Mouse (Mus musculus) hindbrain, postnatal 0 days (tissue): ENCODE results near the gene Dst. TPM values are rescaled to one million over a fixed set of nuclear protein-coding genes. Genes with fewer than 3 reads are reported as not detected.

Experiments used
- ATAC-seq: fragments of 200-750 bp; cut with Nextera tagmentation; 2 replicates; pipeline ENCODE4 v1.8.0; 2017; ENCODE audit warnings: mild to moderate bottlenecking, moderate TSS enrichment, moderate library complexity
- DNase-seq: peaks from one replicate; pipeline ENCODE4 v3.0.0-alpha.2; 2015; ENCODE audit warnings: low spot score
- H3K27ac ChIP-seq: fragments of 300-500 bp; sonication (generic); 2 replicates; pipeline ENCODE4 v1.5.1; 2014; ENCODE audit warnings: mild to moderate bottlenecking
- H3K27me3 ChIP-seq: fragments of 300-500 bp; sonication (generic); 2 replicates; pipeline ENCODE4 v1.6.1; 2014; ENCODE audit warnings: low read length, mixed read lengths; ENCODE audit not compliant: insufficient read depth
- H3K36me3 ChIP-seq: fragments of 300-500 bp; sonication (generic); 2 replicates; pipeline ENCODE4 v1.6.1; 2014; ENCODE audit warnings: low read length, mixed read lengths; ENCODE audit not compliant: insufficient read depth
- H3K4me1 ChIP-seq: fragments of 300-500 bp; sonication (generic); 2 replicates; pipeline ENCODE4 v1.6.1; 2014; ENCODE audit warnings: antibody characterized with exemption, low read length, mixed read lengths; ENCODE audit not compliant: insufficient read depth
- H3K4me2 ChIP-seq: fragments of 300-500 bp; sonication (generic); 2 replicates; pipeline ENCODE4 v1.6.1; 2014; ENCODE audit warnings: low read depth, mild to moderate bottlenecking, low read length, moderate library complexity, mixed read lengths
- H3K4me3 ChIP-seq: fragments of 300-500 bp; sonication (generic); 2 replicates; pipeline ENCODE4 v1.5.1; 2014; ENCODE audit warnings: low read length
- H3K9ac ChIP-seq: fragments of 300-500 bp; sonication (generic); replicated peaks from 2 replicates; pipeline ENCODE4 v1.6.1; 2014; ENCODE audit warnings: mild to moderate bottlenecking, low read length, moderate library complexity, mixed read lengths
- H3K9me3 ChIP-seq: fragments of 300-500 bp; sonication (generic); 2 replicates; pipeline ENCODE4 v1.6.1; 2016; ENCODE audit warnings: low read length, mixed read lengths
- CTCF ChIP-seq: IDR thresholded peaks from 2 replicates; pipeline ENCODE4 v1.5.1; 2016; ENCODE audit warnings: antibody characterized with exemption, control low read depth, low read depth
- WGBS: fragments of 180-500 bp; shearing (Covaris S2); extraction: QIAGEN DNeasy Blood & Tissue Kit; methylation state at CpG from one replicate; pipeline ENCODE4 v1.1.7; 2014; 5-methylcytosine and 5-hydroxymethylcytosine counted together
- polyA plus RNA-seq: library from polyadenylated mRNA; unstranded; fragments of >200 nt; fragmentation: Nextera tagmentation; extraction: Ambion mirVana; gene quantifications from 2 replicates; pipeline ENCODE4 v1.2.1, GENCODE M21; 2015
- total RNA-seq: library from RNA; depleted of rRNA; stranded (reverse); fragments of >200 nt; gene quantifications from 2 replicates; pipeline ENCODE4 v1.2.3, GENCODE M21; 2014

Gene Dst
- total and polyA plus RNA-seq, 2 experiments from 2014 or later, result 33.0 to 155 TPM

DNA sequence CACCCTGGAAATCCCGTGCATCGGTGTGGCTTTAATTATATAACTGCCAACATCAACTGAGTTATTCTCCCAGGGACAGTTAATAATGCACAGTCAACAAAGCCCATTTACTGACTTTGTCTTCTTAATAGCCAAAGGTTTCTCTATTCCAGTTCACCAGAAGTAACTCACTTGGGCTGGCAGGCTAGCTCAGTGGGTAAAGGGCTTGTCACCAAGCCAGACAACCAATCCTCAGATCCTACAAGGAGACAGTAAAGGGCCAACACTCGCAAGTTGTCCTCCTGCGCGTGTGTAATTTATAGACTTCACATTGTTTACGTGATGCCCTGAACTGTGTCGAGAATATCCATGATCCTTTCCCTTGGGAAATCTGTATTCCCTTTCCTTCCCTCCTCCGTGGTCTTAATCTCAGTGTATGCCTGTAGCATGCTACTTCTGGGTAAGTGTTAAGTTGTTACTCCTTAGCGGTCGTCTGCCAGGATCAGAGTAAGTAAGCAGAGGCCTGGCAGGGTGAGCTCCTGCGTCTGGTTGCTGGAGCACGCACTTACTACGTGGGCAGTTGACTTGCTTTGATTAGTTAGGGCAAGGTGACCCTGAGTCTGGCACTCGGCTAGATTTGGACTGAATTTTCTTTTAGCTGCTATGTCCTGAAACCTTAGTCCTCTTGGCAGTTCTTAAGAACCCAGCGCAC, 338.1 kb downstream of the Dst start:
- Histone ChIP-seq H3K27ac (no peak overlapping the region), H3K4me3 (no peak overlapping the region), H3K4me2 (no peak overlapping the region), H3K4me1 (no peaks in the 10 kb centered on the region), H3K36me3 (peaks cover 20% of the 10 kb centered on the region; the same call in 1 of the 2 replicates), H3K9me3 (no peaks in the 10 kb centered on the region), H3K9ac (no peak overlapping the region), H3K27me3 (no peaks in the 10 kb centered on the region)
- no peak for DNase-seq
- no peak for ATAC-seq
- 90% methylated on average over 15 of the region's 15 CpGs for WGBS
- TF ChIP-seq CTCF, result no peak

- TF ChIP-seq CTCF, result no peak
- H3K36me3 ChIP-seq, result peaks cover 25% of the 10 kb centered on the region; the same call in 1 of the 2 replicates
Observed at GRCm38 (mm10) chr1:34246642-34246987, 338.6 kb downstream of the Dst start.

GRCm38 (mm10) chr1:34251137-34251536, 343.1 kb downstream of the Dst start:
- Histone ChIP-seq H3K9me3 (no peaks in the 10 kb centered on the region), H3K36me3 (peaks cover 53% of the 10 kb centered on the region; the same call in 1 of the 2 replicates), H3K27ac (no peak overlapping the region), H3K27me3 (no peaks in the 10 kb centered on the region), H3K4me2 (no peak overlapping the region), H3K4me3 (no peak overlapping the region), H3K9ac (no peak overlapping the region), H3K4me1 (no peaks in the 10 kb centered on the region)
- no peak for TF ChIP-seq CTCF
- no peak for ATAC-seq
- DNase-seq, result no peak
- 95% methylated on average over 13 of the region's 13 CpGs for WGBS

More at GRCm38 (mm10) chr1:34246642-34246987, 338.6 kb downstream of the Dst start:
- ATAC-seq, result no peak
- Histone ChIP-seq H3K27ac (no peak overlapping the region), H3K4me1 (no peaks in the 10 kb centered on the region), H3K4me2 (no peak overlapping the region), H3K9ac (no peak overlapping the region), H3K4me3 (no peak overlapping the region), H3K9me3 (no peaks in the 10 kb centered on the region), H3K27me3 (no peaks in the 10 kb centered on the region)
- DNase-seq, result no peak
- 94% methylated on average over 8 of the region's 8 CpGs for WGBS

- Histone ChIP-seq H3K4me3 (no peak overlapping the region), H3K4me1 (no peaks in the 10 kb centered on the region), H3K36me3 (peaks cover 58% of the 10 kb centered on the region; the same call in 1 of the 2 replicates), H3K9me3 (no peaks in the 10 kb centered on the region), H3K4me2 (no peak overlapping the region), H3K27me3 (no peaks in the 10 kb centered on the region), H3K9ac (no peak overlapping the region), H3K27ac (no peak overlapping the region)
- DNase-seq (no peak), ATAC-seq (no peak)
- WGBS, result 92% methylated on average over 8 of the region's 8 CpGs
- TF ChIP-seq CTCF, result no peak
Observed at GRCm38 (mm10) chr1:34252267-34252666, 344.2 kb downstream of the Dst start.

- WGBS, result 90% methylated on average over 7 of the region's 7 CpGs
- no peak for TF ChIP-seq CTCF
- no peak overlapping the region for H3K27ac ChIP-seq
- H3K4me2 ChIP-seq, result no peak overlapping the region
- no peak overlapping the region for H3K4me3 ChIP-seq
- no peak overlapping the region for H3K9ac ChIP-seq
- DNase-seq (no peak), ATAC-seq (no peak)
- H3K36me3 ChIP-seq, result peaks cover 64% of the 10 kb centered on the region
- H3K4me1 ChIP-seq, result no peaks in the 10 kb centered on the region
- H3K9me3 ChIP-seq, result no peaks in the 10 kb centered on the region
- no peaks in the 10 kb centered on the region for H3K27me3 ChIP-seq
Observed at GRCm38 (mm10) chr1:34253876-34254275, 345.9 kb downstream of the Dst start.

- H3K4me2 ChIP-seq, result no peak overlapping the region
- no peak overlapping the region for H3K9ac ChIP-seq
- no peak overlapping the region for H3K27ac ChIP-seq
- WGBS, result 93% methylated on average over 8 of the region's 8 CpGs
- no peaks in the 10 kb centered on the region for H3K27me3 ChIP-seq
- no peaks in the 10 kb centered on the region for H3K9me3 ChIP-seq
- H3K4me1 ChIP-seq, result no peaks in the 10 kb centered on the region
- DNase-seq, result no peak
- H3K36me3 ChIP-seq, result peaks cover 78% of the 10 kb centered on the region
- TF ChIP-seq CTCF, result no peak
- no peak overlapping the region for H3K4me3 ChIP-seq
- no peak for ATAC-seq
Observed at GRCm38 (mm10) chr1:34259898-34260297, 351.9 kb downstream of the Dst start.

DNA sequence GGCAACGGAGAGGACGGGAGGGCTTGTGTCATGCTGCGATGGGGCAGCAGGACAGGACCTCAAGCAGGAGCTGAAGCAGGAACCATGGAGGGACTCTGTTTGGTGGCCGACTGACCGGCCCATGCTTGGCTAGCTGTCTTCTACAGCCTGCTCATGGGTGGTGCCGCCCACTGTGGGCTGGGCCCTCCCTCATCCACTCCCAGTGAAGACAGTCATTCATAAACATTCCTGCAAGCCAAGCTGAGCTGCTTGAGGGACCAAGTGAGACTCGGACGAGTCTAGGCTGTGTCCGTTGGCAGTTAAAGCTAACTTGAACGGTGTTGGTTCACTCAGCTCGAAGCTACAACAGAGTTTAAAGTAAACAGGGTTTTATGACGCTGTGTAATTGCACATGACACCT, 353.0 kb downstream of the Dst start:
- Histone ChIP-seq H3K27ac (no peak overlapping the region), H3K36me3 (peaks cover 78% of the 10 kb centered on the region), H3K4me2 (no peak overlapping the region), H3K9ac (no peak overlapping the region), H3K27me3 (no peaks in the 10 kb centered on the region), H3K4me3 (no peak overlapping the region), H3K9me3 (no peaks in the 10 kb centered on the region), H3K4me1 (no peaks in the 10 kb centered on the region)
- WGBS, result 86% methylated on average over 12 of the region's 12 CpGs
- ATAC-seq, result no peak
- TF ChIP-seq CTCF, result no peak
- DNase-seq, result no peak
